22 mouse cellular contexts compared by ENCODE assay signal in the genomic region with DNA sequence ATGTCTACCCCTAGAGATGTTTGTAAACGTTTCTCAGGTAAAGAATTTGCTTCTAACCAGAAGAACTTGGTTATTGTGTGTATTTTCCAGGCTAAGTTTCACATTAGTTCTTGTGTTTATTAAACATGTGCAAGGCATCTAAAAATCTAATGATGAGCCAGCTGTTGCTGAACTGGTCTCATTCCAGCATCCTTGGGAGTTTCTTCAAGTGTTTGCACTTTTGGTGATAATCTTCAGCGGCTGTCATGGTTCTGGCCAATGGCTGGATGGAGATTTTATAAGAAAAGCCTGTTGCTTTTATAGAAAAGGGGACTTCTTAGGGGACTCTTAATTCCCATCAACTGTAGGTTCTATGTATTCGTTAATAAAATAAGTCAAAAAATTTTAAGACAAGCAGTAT.
DNase-seq lines count a peak whose midpoint lies in the region; ATAC-seq lines count a peak whose summit lies in the region.
"Had no signal": no experiment of that assay in that cellular context is flagged by ENCODE, and none has a peak within 500 bp of the region (broad histone marks: within the 10 kb centered on the region; RNA-seq: fewer than 3 reads in every experiment).

No protein-coding gene starts in this region.

- H3K9me3 ChIP-seq in heart, embryonic 12.5 days (replicated peaks), result no peaks in the 10 kb centered on the region
- H3K9me3 ChIP-seq: forebrain, embryonic 13.5 days; heart, embryonic 13.5 days; hindbrain, embryonic 10.5 days; intestine, embryonic 15.5 days; limb, embryonic 15.5 days; midbrain, embryonic 12.5 days; neural tube, embryonic 15.5 days had no signal

- no peak overlapping the region for H3K27ac ChIP-seq in heart, embryonic 12.5 days (ENCODE audit: poor library complexity, severe bottlenecking)
- H3K27ac ChIP-seq: forebrain, embryonic 13.5 days; heart, embryonic 13.5 days; hindbrain, embryonic 10.5 days; intestine, embryonic 15.5 days; left cerebral cortex, adult 2 months; limb, embryonic 15.5 days; liver, embryonic 14.5 days; midbrain, embryonic 12.5 days; neural tube, embryonic 15.5 days; stomach, postnatal 0 days had no signal

- peaks cover 6% of the 10 kb centered on the region; the same call in 1 of the 2 replicates for H3K4me1 ChIP-seq in heart, embryonic 12.5 days (replicated peaks)
- H3K4me1 ChIP-seq: forebrain, embryonic 13.5 days; hindbrain, embryonic 10.5 days; intestine, embryonic 15.5 days; limb, embryonic 15.5 days; midbrain, embryonic 12.5 days; neural tube, embryonic 15.5 days had no signal

- WGBS in heart, embryonic 12.5 days, result 79% methylated on average over 3 of the region's 3 CpGs

- no peak overlapping the region for H3K4me2 ChIP-seq in heart, embryonic 12.5 days
- H3K4me2 ChIP-seq: forebrain, embryonic 13.5 days; heart, embryonic 13.5 days; intestine, embryonic 15.5 days; limb, embryonic 15.5 days; midbrain, embryonic 12.5 days; neural tube, embryonic 15.5 days had no signal

- H3K4me3 ChIP-seq in heart, embryonic 12.5 days, result no peak overlapping the region
- H3K4me3 ChIP-seq: forebrain, embryonic 13.5 days; heart, embryonic 13.5 days; hindbrain, embryonic 10.5 days; intestine, embryonic 15.5 days; left cerebral cortex, adult 2 months; limb, embryonic 15.5 days; midbrain, embryonic 12.5 days; neural tube, embryonic 15.5 days had no signal

- H3K36me3 ChIP-seq in heart, embryonic 12.5 days, result no peaks in the 10 kb centered on the region
- H3K36me3 ChIP-seq: heart, embryonic 13.5 days; hindbrain, embryonic 10.5 days; intestine, embryonic 15.5 days; limb, embryonic 15.5 days; midbrain, embryonic 12.5 days; neural tube, embryonic 15.5 days had no signal

- H3K9ac ChIP-seq in heart, embryonic 12.5 days, result no peak overlapping the region
- H3K9ac ChIP-seq: forebrain, embryonic 13.5 days; heart, embryonic 13.5 days; intestine, embryonic 15.5 days; limb, embryonic 15.5 days; liver, embryonic 14.5 days; midbrain, embryonic 12.5 days; neural tube, embryonic 15.5 days had no signal

- peak; percentile 92 for DNase-seq in heart, adult 11 months
- peak; percentile 13 to 31 for DNase-seq in kidney, postnatal 4 days
- no peak for DNase-seq in kidney, postnatal 25 days
- DNase-seq in urinary bladder, postnatal 14 days (ENCODE audit: low spot score), result peak; percentile 38
- no peak for DNase-seq in urinary bladder, postnatal 10 days (ENCODE audit: low spot score)
- DNase-seq in yolk sac, embryonic 10.5 days (ENCODE audit: low spot score), result no peak
- DNase-seq: adrenal gland, postnatal 25 days; cerebellum, adult 8-10 months; left cerebral cortex, postnatal 4 days had no signal

- no peaks in the 10 kb centered on the region for H3K27me3 ChIP-seq in heart, embryonic 12.5 days (replicated peaks)
- H3K27me3 ChIP-seq: forebrain, embryonic 13.5 days; heart, embryonic 13.5 days; intestine, embryonic 15.5 days; limb, embryonic 15.5 days; midbrain, embryonic 12.5 days; neural tube, embryonic 15.5 days had no signal

- ATAC-seq in heart, embryonic 12.5 days (ENCODE audit: insufficient number of reproducible peaks, low FRiP score), result no peak
- ATAC-seq: CD4-positive, CD25-positive, alpha-beta regulatory T cell, adult 4 months; forebrain, embryonic 13.5 days; hindbrain, embryonic 16.5 days; intestine, embryonic 15.5 days had no signal

Comparison
In these comparisons a context has a peak if more than half of its experiments do, and no peak if none do; other contexts are left out.
1. DNase-seq: peak in heart, adult 11 months (single experiment), kidney, postnatal 4 days (2 of 2) and urinary bladder, postnatal 14 days (single experiment); none in kidney, postnatal 25 days (0 of 2), urinary bladder, postnatal 10 days (single experiment) and yolk sac, embryonic 10.5 days (single experiment).